ENCODE assay signal across 26 mouse cellular contexts in the genomic region with DNA sequence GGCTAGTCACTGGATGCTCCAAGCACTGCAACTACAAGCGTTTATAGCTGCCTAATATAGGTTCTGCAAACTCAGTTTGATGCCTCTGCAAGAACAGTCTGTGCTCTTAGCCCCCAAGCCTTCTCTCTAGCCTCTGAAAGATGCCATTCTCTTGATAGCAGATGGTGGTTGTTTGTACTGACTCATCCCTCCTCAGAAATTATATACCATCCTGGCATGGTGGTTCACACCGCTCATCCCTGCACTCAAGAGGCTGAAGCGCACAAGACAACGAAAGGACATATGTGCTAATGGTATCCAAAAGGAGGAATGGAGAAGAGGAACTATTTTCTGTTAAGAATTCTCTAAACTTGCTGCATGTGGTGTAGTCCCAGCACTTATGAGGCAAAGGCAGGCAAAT. TPM values are rescaled to one million over a fixed set of nuclear protein-coding genes. Genes with fewer than 3 reads are reported as not detected.
"Had no signal": no experiment of that assay in that cellular context is flagged by ENCODE, and none has a peak within 500 bp of the region (broad histone marks: within the 10 kb centered on the region; RNA-seq: fewer than 3 reads in every experiment).

No protein-coding gene starts in this region.

- H3K9me3 ChIP-seq: kidney, embryonic 15.5 days; limb, embryonic 10.5 days; limb, embryonic 13.5 days; liver, embryonic 12.5 days; liver, embryonic 15.5 days; lung, embryonic 15.5 days; midbrain, embryonic 10.5 days; stomach, embryonic 15.5 days had no signal

- H3K4me1 ChIP-seq: kidney, embryonic 15.5 days; limb, embryonic 10.5 days; limb, embryonic 13.5 days; liver, embryonic 12.5 days; liver, embryonic 15.5 days; lung, embryonic 15.5 days; megakaryocyte, embryonic 14.5 days; midbrain, embryonic 10.5 days; stomach, embryonic 15.5 days had no signal

- H3K36me3 ChIP-seq: kidney, embryonic 15.5 days; limb, embryonic 10.5 days; limb, embryonic 13.5 days; liver, embryonic 12.5 days; liver, embryonic 15.5 days; lung, embryonic 15.5 days; midbrain, embryonic 10.5 days; stomach, embryonic 15.5 days had no signal

- ATAC-seq: liver, embryonic 12.5 days had no signal

- DNase-seq: kidney, adult 11 months; kidney, adult 8-10 months; kidney, postnatal 10 days; kidney, postnatal 36 days; layer of hippocampus, postnatal 36 days; liver; lung, adult 18-20 months; lung, postnatal 10 days; lung, postnatal 36 days; right cerebral cortex, postnatal 25 days; spleen, adult 18-20 months; thymus, adult 18-20 months; thymus, postnatal 36 days had no signal

- H3K27me3 ChIP-seq: kidney, embryonic 15.5 days; limb, embryonic 13.5 days; liver, embryonic 12.5 days; liver, embryonic 15.5 days; lung, embryonic 15.5 days; megakaryocyte, embryonic 14.5 days; stomach, embryonic 15.5 days had no signal

- H3K4me2 ChIP-seq: kidney, embryonic 15.5 days; limb, embryonic 13.5 days; liver, embryonic 12.5 days; liver, embryonic 15.5 days; lung, embryonic 15.5 days; stomach, embryonic 15.5 days had no signal

- H3K9ac ChIP-seq: kidney, embryonic 15.5 days; limb, embryonic 13.5 days; liver, embryonic 12.5 days; liver, embryonic 15.5 days; lung, embryonic 15.5 days; stomach, embryonic 15.5 days had no signal

- H3K4me3 ChIP-seq: kidney, embryonic 15.5 days; limb, embryonic 10.5 days; limb, embryonic 13.5 days; liver, embryonic 12.5 days; liver, embryonic 15.5 days; lung, embryonic 15.5 days; megakaryocyte, embryonic 14.5 days; midbrain, embryonic 10.5 days; stomach, embryonic 15.5 days had no signal

- H3K27ac ChIP-seq: kidney, embryonic 15.5 days; limb, embryonic 10.5 days; limb, embryonic 13.5 days; liver, embryonic 12.5 days; liver, embryonic 15.5 days; lung, embryonic 15.5 days; midbrain, embryonic 10.5 days; stomach, embryonic 15.5 days had no signal

RNA-seq across cellular contexts. Expression of a gene that starts 12.3 kb away (rescaled TPM):
- polyA plus RNA-seq: kidney, embryonic 15.5 days; limb, embryonic 10.5 days; limb, embryonic 13.5 days; liver, embryonic 12.5 days; liver, embryonic 15.5 days; lung, embryonic 15.5 days; midbrain, embryonic 10.5 days; neural tube, embryonic 11.5 days; neural tube, embryonic 14.5 days; stomach, embryonic 15.5 days; urinary bladder, adult 2 months had no signal

RNA-seq across cellular contexts. Expression of a gene that starts 26.8 kb away (rescaled TPM):
- polyA plus RNA-seq: kidney, embryonic 15.5 days; limb, embryonic 10.5 days; limb, embryonic 13.5 days; liver, embryonic 12.5 days; liver, embryonic 15.5 days; lung, embryonic 15.5 days; midbrain, embryonic 10.5 days; midbrain, postnatal 0 days; neural tube, embryonic 11.5 days; neural tube, embryonic 14.5 days; stomach, embryonic 15.5 days; urinary bladder, adult 2 months had no signal
